Mouse (Mus musculus) cerebellum, adult 11 months (tissue): ENCODE results near the gene Zfp638.
"Not testable (repeated sequence)": the region's sequence is repeated elsewhere in the genome, so short reads cannot be mapped to it uniquely, and the experiment has no call there.

Experiments
- DNase-seq: peaks from one replicate; pipeline ENCODE4 v3.0.0; 2022

The Zfp638 gene

GRCm38 (mm10) chr6:84014961-84015683, 148.2 kb downstream of the Zfp638 start:
- DNase-seq = not testable (repeated sequence)

GRCm38 (mm10) chr6:84016851-84017250, 149.9 kb downstream of the Zfp638 start:
- no peak for DNase-seq

GRCm38 (mm10) chr6:84017392-84017791, 150.5 kb downstream of the Zfp638 start:
- DNase-seq = no peak

GRCm38 (mm10) chr6:84018906-84019550, 152.1 kb downstream of the Zfp638 start:
- no peak for DNase-seq

GRCm38 (mm10) chr6:84020002-84020401, 153.1 kb downstream of the Zfp638 start:
- no peak for DNase-seq

- no peak for DNase-seq
These were observed 155.1 kb downstream of the Zfp638 start for GRCm38 (mm10) chr6:84021990-84022389.

- no peak for DNase-seq
These were observed 158.7 kb downstream of the Zfp638 start for GRCm38 (mm10) chr6:84025636-84026035.

GRCm38 (mm10) chr6:84028791-84029190, 161.9 kb downstream of the Zfp638 start:
- no peak for DNase-seq

- no peak for DNase-seq
These were observed 162.9 kb downstream of the Zfp638 start for GRCm38 (mm10) chr6:84029775-84030174.

- DNase-seq = not testable (repeated sequence)
These were observed 165.6 kb downstream of the Zfp638 start for GRCm38 (mm10) chr6:84032516-84032915.
